Mouse (Mus musculus) E14TG2a.4 (cell line): ENCODE data around the gene Atxn2l.

Source experiments
- CTCF ChIP-seq: conservative IDR thresholded peaks from 2 replicates; pipeline ENCODE4 v1.5.1; 2014; ENCODE audit warnings: low read length
- NANOG ChIP-seq: IDR thresholded peaks from 2 replicates; pipeline ENCODE4 v1.6.1; 2014; ENCODE audit warnings: borderline replicate concordance, low read length, mixed read lengths
- POU5F1 ChIP-seq: IDR thresholded peaks from 2 replicates; pipeline ENCODE4 v1.6.1; 2014; ENCODE audit warnings: low read length, borderline replicate concordance

GRCm38 (mm10) chr7:126491973-126492372 is 11.3 kb downstream of the Atxn2l start:
- no peak for TF ChIP-seq CTCF
- no peak for TF ChIP-seq NANOG
- no peak for TF ChIP-seq POU5F1
